Mouse (Mus musculus) gastrocnemius, adult 2 months (tissue): ENCODE measurements around the gene Gm4969. TPM values are rescaled to one million over a fixed set of nuclear protein-coding genes. Genes with fewer than 3 reads are reported as not detected.
A peak's percentile ranks its signal among the peaks of the same experiment; 100 is the strongest.

Experiments
- DNase-seq: peaks from one replicate; pipeline ENCODE4 v3.0.0; 2022
- H3K27ac ChIP-seq: fragments of 200-600 bp; 2 replicates; pipeline ENCODE4 v1.8.1; 2022; ENCODE audit warnings: mild to moderate bottlenecking
- H3K4me3 ChIP-seq: fragments of 200-600 bp; 2 replicates; pipeline ENCODE4 v1.8.1; 2022; ENCODE audit warnings: mild to moderate bottlenecking, moderate library complexity
- CTCF ChIP-seq: fragments of 200-600 bp; IDR thresholded peaks from 2 replicates; pipeline ENCODE4 v1.8.1; 2022; ENCODE audit warnings: antibody characterized with exemption, mild to moderate bottlenecking, moderate library complexity
- intact Hi-C: fragments of 180-260 bp; cut with DNase I; formaldehyde crosslinking; loops from one replicate; pipeline ENCODE4 v1.15.1; 2025
- long read RNA-seq, 2 experiments: library from polyadenylated mRNA; stranded (forward); transcript quantifications; one replicate each; pipeline ENCODE4 v2.0.0; 2021
- total RNA-seq, 2 experiments: library from RNA; stranded (reverse); gene quantifications; 2 replicates each; pipeline ENCODE4 v1.2.3; 2021

Gm4969 gene
- not detected for total RNA-seq
- long read RNA-seq, experiment 1: 0 reads
- long read RNA-seq, experiment 2: 0 reads

DNA sequence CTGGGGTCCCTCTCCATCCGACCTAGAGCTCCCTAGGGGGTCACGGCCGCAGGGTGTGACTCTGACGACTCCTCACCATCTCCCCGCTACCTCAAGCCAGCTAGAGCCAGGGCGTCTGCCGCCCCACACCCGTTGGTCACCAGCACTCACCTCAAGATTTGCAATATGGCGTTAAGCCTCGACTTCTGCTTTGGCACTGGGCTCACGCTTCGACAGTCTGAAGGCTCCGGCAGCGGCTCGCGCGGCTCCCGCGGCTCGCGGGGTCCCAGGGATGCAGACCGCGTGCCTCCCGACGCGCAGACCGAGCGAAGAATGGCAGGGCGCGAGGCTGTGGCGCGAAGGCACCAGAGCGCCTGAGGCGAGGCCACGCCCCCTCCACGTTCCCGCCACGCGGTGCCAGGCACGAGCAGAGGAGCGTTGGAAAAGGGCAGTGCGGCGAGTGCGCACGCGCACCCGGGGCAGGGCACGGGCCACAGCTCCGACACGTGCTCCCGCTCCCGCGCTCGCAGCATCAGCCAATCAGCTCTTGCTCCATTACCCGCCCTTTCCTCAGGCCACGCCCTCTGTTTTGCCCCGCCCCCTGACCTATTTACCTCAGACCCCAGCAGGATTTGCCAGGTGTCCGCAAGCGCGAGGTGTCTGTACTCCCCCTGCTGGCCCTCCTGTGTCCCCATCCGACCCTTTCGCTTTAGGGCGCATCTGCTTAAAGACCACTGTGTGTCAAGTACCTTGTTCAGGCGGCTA, at the start of gene Gm4969:
Gm4969 (minus strand) TSS at position 341 of the 744 bp plus-strand sequence.
- H3K27ac ChIP-seq: peak within 1 kb of the TSS; percentile 56
- TF ChIP-seq CTCF: peak; percentile 30; the same call in 1 of the 2 replicates
- peak within 1 kb of the TSS; percentile 57 for H3K4me3 ChIP-seq
- peak; percentile 66 for DNase-seq
- intact Hi-C loops: no loop called here

GRCm38 (mm10) chr7:19166990-19167389, 48.8 kb upstream of the Gm4969 start:
- intact Hi-C loops: no loop called here
- no peak for DNase-seq

DNA sequence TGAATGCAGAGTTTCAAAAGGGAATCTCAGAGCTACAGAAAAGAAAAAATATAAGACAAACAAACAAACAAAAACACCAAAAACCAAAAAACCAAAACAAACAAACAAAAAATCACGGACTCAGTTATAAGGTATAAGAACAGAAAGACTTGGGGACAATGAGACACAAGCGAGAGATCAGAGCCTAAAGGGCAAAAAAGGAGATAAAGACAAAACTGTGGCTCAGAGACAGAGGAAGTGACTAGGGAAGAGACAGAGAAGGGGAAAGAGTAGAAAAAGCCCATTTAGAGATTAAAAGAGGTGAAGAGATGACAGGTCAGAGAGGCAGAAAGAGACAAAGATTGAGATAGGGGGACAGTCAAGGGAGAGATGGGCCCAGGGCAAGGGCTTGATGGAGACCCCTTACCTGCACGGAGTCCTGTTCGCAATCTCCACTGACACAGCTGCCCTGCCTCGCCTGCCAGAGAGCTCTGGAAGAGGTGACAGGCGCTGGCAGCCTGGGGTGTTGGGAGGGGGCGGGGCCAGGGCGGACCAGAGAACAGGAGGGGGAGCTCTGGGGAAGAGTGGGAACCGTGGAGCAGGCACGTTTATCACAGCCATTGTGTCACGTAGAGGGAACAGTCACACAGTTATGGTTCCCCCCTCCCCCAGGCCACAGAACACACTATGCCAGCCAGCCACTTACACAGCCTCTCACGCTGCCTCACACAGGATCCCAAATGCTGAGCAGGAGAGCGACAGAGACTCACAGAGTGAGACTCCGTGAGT, 47.7 kb upstream of the Gm4969 start, which contains the start of gene Gipr:
Gipr (minus strand) TSS at position 472 of the 768 bp plus-strand sequence.
- TF ChIP-seq CTCF: no peak
- peak within 1 kb of the TSS; percentile 34; the same call in 1 of the 2 replicates for H3K4me3 ChIP-seq
- DNase-seq: peak; percentile 64
- no peak within 1 kb of the TSS for H3K27ac ChIP-seq
- intact Hi-C loops: no loop called here

More at GRCm38 (mm10) chr7:19166990-19167389, 48.8 kb upstream of the Gm4969 start:
- H3K4me3 ChIP-seq: no peak overlapping the region
- no peak overlapping the region for H3K27ac ChIP-seq
- TF ChIP-seq CTCF: peak; percentile 25; the same call in 1 of the 2 replicates

DNA sequence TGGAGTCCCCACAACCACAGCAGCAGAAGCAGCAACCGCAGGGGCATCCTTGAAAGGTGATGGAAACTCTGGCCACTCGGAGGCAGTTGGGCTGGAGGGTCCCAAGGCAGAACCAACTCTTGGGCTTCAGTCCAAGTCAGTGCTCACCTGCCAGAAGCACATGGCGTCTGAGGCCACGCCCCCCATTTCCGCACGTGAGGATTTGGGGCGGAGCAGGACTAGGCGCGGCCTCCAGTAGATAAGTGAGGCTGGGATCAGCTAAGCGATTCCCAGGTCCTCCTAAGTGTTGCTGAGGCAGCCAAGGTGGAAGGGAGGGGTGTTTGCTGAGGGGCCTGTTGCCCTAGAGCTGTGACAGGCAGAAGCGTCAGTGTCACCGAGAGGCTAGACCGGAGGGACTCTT, 46.8 kb upstream of the Gm4969 start:
- DNase-seq: no peak
- TF ChIP-seq CTCF: no peak
- H3K27ac ChIP-seq: no peak overlapping the region
- H3K4me3 ChIP-seq: no peak overlapping the region
- intact Hi-C loops: no loop called here

- intact Hi-C loops: no loop called here
- Histone ChIP-seq H3K4me3 (no peak overlapping the region), H3K27ac (no peak overlapping the region)
- TF ChIP-seq CTCF: no peak
- DNase-seq: no peak
Measured at GRCm38 (mm10) chr7:19164189-19164588, 46.0 kb upstream of the Gm4969 start.

DNA sequence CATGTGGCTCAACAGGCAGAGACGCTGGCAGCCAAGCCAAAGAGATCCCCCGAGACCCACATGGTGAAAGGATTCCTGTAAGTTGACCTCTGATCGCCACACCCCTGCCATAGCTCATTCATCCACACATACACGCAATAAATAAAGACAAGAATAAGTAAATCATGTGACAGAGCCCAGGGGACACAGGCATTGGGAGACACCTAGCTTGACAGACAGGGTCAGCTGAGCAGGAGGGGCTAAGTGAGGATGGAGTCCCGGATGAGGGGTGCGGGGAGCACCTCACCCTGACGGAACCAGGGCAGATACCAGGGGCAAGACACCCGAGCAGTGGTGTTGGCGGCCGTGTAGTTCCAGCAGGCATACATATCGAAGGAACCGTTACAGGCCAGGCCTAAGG, 45.6 kb upstream of the Gm4969 start:
- no peak for DNase-seq
- no peak overlapping the region for H3K4me3 ChIP-seq
- no peak overlapping the region for H3K27ac ChIP-seq
- intact Hi-C loops: no loop called here
- no peak for TF ChIP-seq CTCF

GRCm38 (mm10) chr7:19162928-19163327, 44.8 kb upstream of the Gm4969 start:
- no peak for DNase-seq
- H3K27ac ChIP-seq: no peak overlapping the region
- intact Hi-C loops: no loop called here
- TF ChIP-seq CTCF: no peak
- no peak overlapping the region for H3K4me3 ChIP-seq

GRCm38 (mm10) chr7:19160115-19160514, 41.9 kb upstream of the Gm4969 start:
- no peak for TF ChIP-seq CTCF
- Histone ChIP-seq H3K27ac (no peak overlapping the region), H3K4me3 (peak overlapping the region; percentile 62)
- no peak for DNase-seq
- intact Hi-C loops: no loop called here

- intact Hi-C loops: no loop called here
- Histone ChIP-seq H3K27ac (no peak overlapping the region), H3K4me3 (no peak overlapping the region)
- TF ChIP-seq CTCF: no peak
- DNase-seq: no peak
Measured at GRCm38 (mm10) chr7:19159411-19159810, 41.2 kb upstream of the Gm4969 start.

GRCm38 (mm10) chr7:19158601-19159000, 40.4 kb upstream of the Gm4969 start:
- Histone ChIP-seq H3K4me3 (no peak overlapping the region), H3K27ac (no peak overlapping the region)
- no peak for TF ChIP-seq CTCF
- DNase-seq: no peak
- intact Hi-C loops: no loop called here

DNA sequence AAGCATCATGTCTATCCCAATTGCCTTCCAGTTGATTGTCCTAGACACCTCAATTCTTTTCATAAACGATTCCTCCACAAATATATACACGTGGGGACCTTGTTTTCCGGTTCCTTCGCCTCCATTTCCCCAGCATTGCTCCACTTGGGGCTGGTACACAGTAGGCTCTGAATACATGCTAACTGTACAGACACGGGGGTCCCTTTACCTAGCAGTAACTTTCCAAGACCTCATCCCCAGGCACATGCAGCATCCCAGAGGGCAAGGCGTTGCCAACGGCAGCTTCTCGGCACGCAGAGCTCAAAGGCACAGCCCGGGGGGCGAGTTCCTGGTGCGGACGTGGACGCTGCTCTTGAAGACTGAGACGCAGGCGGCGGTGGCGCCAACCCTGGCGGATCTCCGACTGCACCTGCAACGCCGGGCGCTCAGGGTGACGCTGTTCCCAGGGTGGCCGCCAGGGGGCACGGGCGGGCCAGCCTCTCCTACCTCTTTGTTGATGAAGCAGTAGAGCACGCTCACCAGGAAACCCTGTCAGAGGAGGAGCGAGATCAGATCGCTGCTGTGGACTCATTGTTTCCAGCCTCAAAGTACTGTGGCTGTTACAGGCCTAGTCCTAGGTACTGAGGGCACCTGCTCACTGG, 39.1 kb upstream of the Gm4969 start:
- intact Hi-C loops: loop anchor here (1.0 kb wide), 2 partner anchors 16 to 52 kb away; no protein-coding TSS in a partner anchor
- Histone ChIP-seq H3K4me3 (peak overlapping the region; percentile 31; the same call in 1 of the 2 replicates), H3K27ac (peak overlapping the region; percentile 25; the same call in 1 of the 2 replicates)
- peak; percentile 95 for DNase-seq
- peak; percentile 100; the same call in 1 of the 2 replicates for TF ChIP-seq CTCF

GRCm38 (mm10) chr7:19155825-19156475, 37.8 kb upstream of the Gm4969 start:
- intact Hi-C loops: no loop called here
- TF ChIP-seq CTCF: peak; percentile 46; the same call in 1 of the 2 replicates
- DNase-seq: no peak
- no peak overlapping the region for H3K4me3 ChIP-seq
- no peak overlapping the region for H3K27ac ChIP-seq
